Mouse (Mus musculus) hindbrain, embryonic 13.5 days (tissue): ENCODE measurements at regions not wholly inside any gene's neighbourhood (a gene's known extent, or its start where the extent isn't known, plus 50 kb on each side); places are given as distances from the start of the nearest gene placed in this dataset.

Experiments
- ATAC-seq: fragments of 200-750 bp; cut with Nextera tagmentation; 2 replicates; pipeline ENCODE4 v1.8.0; 2017; ENCODE audit warnings: moderate TSS enrichment; ENCODE audit not compliant: low FRiP score
- H3K27ac ChIP-seq: fragments of 300-500 bp; sonication (generic); 2 replicates; pipeline ENCODE4 v1.5.1; 2015; ENCODE audit warnings: inconsistent platforms, mild to moderate bottlenecking, moderate library complexity
- H3K27me3 ChIP-seq: fragments of 300-500 bp; sonication (generic); 2 replicates; pipeline ENCODE4 v1.6.1; 2015; ENCODE audit warnings: mild to moderate bottlenecking, inconsistent platforms
- H3K36me3 ChIP-seq: fragments of 300-500 bp; sonication (generic); 2 replicates; pipeline ENCODE4 v1.6.1; 2015; ENCODE audit warnings: mild to moderate bottlenecking, inconsistent platforms
- H3K4me1 ChIP-seq: fragments of 300-500 bp; sonication (generic); replicated peaks from 2 replicates; pipeline ENCODE4 v1.6.1; 2015; ENCODE audit warnings: inconsistent platforms
- H3K4me2 ChIP-seq: fragments of 300-500 bp; sonication (generic); 2 replicates; pipeline ENCODE4 v1.6.1; 2015; ENCODE audit warnings: inconsistent platforms, mild to moderate bottlenecking, moderate library complexity
- H3K4me3 ChIP-seq: fragments of 300-500 bp; sonication (generic); 2 replicates; pipeline ENCODE4 v1.5.1; 2015; ENCODE audit warnings: mild to moderate bottlenecking, inconsistent platforms
- H3K9ac ChIP-seq: fragments of 300-500 bp; sonication (generic); 2 replicates; pipeline ENCODE4 v1.6.1; 2015; ENCODE audit warnings: mild to moderate bottlenecking, inconsistent platforms
- H3K9me3 ChIP-seq: fragments of 300-500 bp; sonication (generic); 2 replicates; pipeline ENCODE4 v1.6.1; 2016; ENCODE audit warnings: inconsistent platforms
- WGBS: fragments of 180-500 bp; shearing (Covaris S2); methylation state at CpG from one replicate; pipeline ENCODE4 v1.1.7; 2015; 5-methylcytosine and 5-hydroxymethylcytosine counted together

- 88% methylated on average over 9 of the region's 9 CpGs for WGBS
- H3K27me3 ChIP-seq, result no peaks in the 10 kb centered on the region
- no peak overlapping the region for H3K27ac ChIP-seq
- H3K9ac ChIP-seq, result no peak overlapping the region
- no peak overlapping the region for H3K4me3 ChIP-seq
- peaks cover 11% of the 10 kb centered on the region for H3K4me1 ChIP-seq
- no peaks in the 10 kb centered on the region for H3K9me3 ChIP-seq
- H3K36me3 ChIP-seq, result no peaks in the 10 kb centered on the region
- H3K4me2 ChIP-seq, result no peak overlapping the region
- ATAC-seq, result no peak
These were observed 905.7 kb upstream of the Car8 start for GRCm38 (mm10) chr4:9144226-9145215.

- H3K9me3 ChIP-seq, result no peaks in the 10 kb centered on the region
- 87% methylated on average over 3 of the region's 3 CpGs for WGBS
- no peak for ATAC-seq
- no peaks in the 10 kb centered on the region for H3K36me3 ChIP-seq
- no peak overlapping the region for H3K9ac ChIP-seq
- no peaks in the 10 kb centered on the region for H3K27me3 ChIP-seq
- no peak overlapping the region for H3K4me2 ChIP-seq
- H3K4me1 ChIP-seq, result peaks cover 8% of the 10 kb centered on the region
- no peak overlapping the region for H3K27ac ChIP-seq
- no peak overlapping the region for H3K4me3 ChIP-seq
These were observed 904.2 kb upstream of the Car8 start for GRCm38 (mm10) chr4:9143087-9143486.

- Histone ChIP-seq H3K27me3 (no peaks in the 10 kb centered on the region), H3K4me1 (peaks cover 2% of the 10 kb centered on the region; the same call in 1 of the 2 replicates), H3K9ac (no peak overlapping the region), H3K36me3 (no peaks in the 10 kb centered on the region), H3K9me3 (no peaks in the 10 kb centered on the region), H3K4me3 (no peak overlapping the region), H3K4me2 (no peak overlapping the region), H3K27ac (no peak overlapping the region)
- WGBS, result 90% methylated on average over 16 of the region's 16 CpGs
- no peak for ATAC-seq
These were observed 903.3 kb upstream of the Car8 start for GRCm38 (mm10) chr4:9141946-9142683.

- 88% methylated on average over 3 of the region's 3 CpGs for WGBS
- Histone ChIP-seq H3K9ac (no peak overlapping the region), H3K4me3 (no peak overlapping the region), H3K4me2 (no peak overlapping the region), H3K27me3 (no peaks in the 10 kb centered on the region), H3K4me1 (peaks cover 14% of the 10 kb centered on the region), H3K36me3 (no peaks in the 10 kb centered on the region), H3K27ac (no peak overlapping the region), H3K9me3 (no peaks in the 10 kb centered on the region)
- ATAC-seq, result no peak
These were observed 901.9 kb upstream of the Car8 start for GRCm38 (mm10) chr4:9140691-9141090.

- peak overlapping the region; percentile 90 for H3K27ac ChIP-seq
- no peak overlapping the region for H3K4me3 ChIP-seq
- peak overlapping the region; percentile 70 for H3K9ac ChIP-seq
- ATAC-seq, result peak; percentile 19; the same call in 1 of the 2 replicates
- 55% methylated on average over 13 of the region's 13 CpGs for WGBS
- H3K36me3 ChIP-seq, result no peaks in the 10 kb centered on the region
- H3K27me3 ChIP-seq, result no peaks in the 10 kb centered on the region
- H3K4me2 ChIP-seq, result peak overlapping the region; percentile 53
- peaks cover 20% of the 10 kb centered on the region for H3K4me1 ChIP-seq
- no peaks in the 10 kb centered on the region for H3K9me3 ChIP-seq
These were observed 897.8 kb upstream of the Car8 start for GRCm38 (mm10) chr4:9136657-9137056.

GRCm38 (mm10) chr4:9136188-9136569 is 897.3 kb upstream of the Car8 start:
- WGBS, result 8% methylated on average over 10 of the region's 10 CpGs
- peak overlapping the region; percentile 53 for H3K4me2 ChIP-seq

GRCm38 (mm10) chr4:9135481-9136187 is 896.8 kb upstream of the Car8 start:
- Histone ChIP-seq H3K9ac (peak overlapping the region; percentile 70), H3K9me3 (no peaks in the 10 kb centered on the region), H3K4me2 (peak overlapping the region; percentile 53), H3K4me3 (peak overlapping the region; percentile 19; the same call in 1 of the 2 replicates), H3K36me3 (no peaks in the 10 kb centered on the region), H3K4me1 (peaks cover 20% of the 10 kb centered on the region), H3K27me3 (no peaks in the 10 kb centered on the region), H3K27ac (peak overlapping the region; percentile 90)
- 9% methylated on average over 21 of the region's 21 CpGs for WGBS
- ATAC-seq, result peak; percentile 93

More at GRCm38 (mm10) chr4:9136188-9136569, 897.3 kb upstream of the Car8 start:
- Histone ChIP-seq H3K36me3 (no peaks in the 10 kb centered on the region), H3K4me1 (peaks cover 20% of the 10 kb centered on the region), H3K27ac (peak overlapping the region; percentile 90), H3K27me3 (no peaks in the 10 kb centered on the region), H3K4me3 (peak overlapping the region; percentile 19), H3K9me3 (no peaks in the 10 kb centered on the region), H3K9ac (peak overlapping the region; percentile 70)
- ATAC-seq, result peak; percentile 91

- peaks cover 20% of the 10 kb centered on the region for H3K4me1 ChIP-seq
- no peaks in the 10 kb centered on the region for H3K36me3 ChIP-seq
- WGBS, result 80% methylated on average over 2 of the region's 2 CpGs
- H3K4me3 ChIP-seq, result no peak overlapping the region
- H3K9me3 ChIP-seq, result no peaks in the 10 kb centered on the region
- ATAC-seq, result no peak
- no peak overlapping the region for H3K9ac ChIP-seq
- H3K27me3 ChIP-seq, result no peaks in the 10 kb centered on the region
- H3K27ac ChIP-seq, result no peak overlapping the region
- H3K4me2 ChIP-seq, result no peak overlapping the region
These were observed 894.9 kb upstream of the Car8 start for GRCm38 (mm10) chr4:9133695-9134094.

GRCm38 (mm10) chr4:9132982-9133625 is 894.3 kb upstream of the Car8 start:
- H3K4me2 ChIP-seq, result no peak overlapping the region
- H3K27me3 ChIP-seq, result no peaks in the 10 kb centered on the region
- H3K9me3 ChIP-seq, result no peaks in the 10 kb centered on the region
- H3K9ac ChIP-seq, result no peak overlapping the region
- 62% methylated on average over 12 of the region's 12 CpGs for WGBS
- no peak overlapping the region for H3K4me3 ChIP-seq
- H3K27ac ChIP-seq, result no peak overlapping the region
- H3K4me1 ChIP-seq, result peaks cover 20% of the 10 kb centered on the region
- no peaks in the 10 kb centered on the region for H3K36me3 ChIP-seq
- no peak for ATAC-seq

GRCm38 (mm10) chr4:9132356-9132755 is 893.5 kb upstream of the Car8 start:
- Histone ChIP-seq H3K4me2 (no peak overlapping the region), H3K9ac (no peak overlapping the region), H3K9me3 (no peaks in the 10 kb centered on the region), H3K4me1 (peaks cover 20% of the 10 kb centered on the region), H3K4me3 (no peak overlapping the region), H3K27me3 (no peaks in the 10 kb centered on the region), H3K36me3 (no peaks in the 10 kb centered on the region), H3K27ac (no peak overlapping the region)
- ATAC-seq, result no peak
- WGBS, result 87% methylated on average over 6 of the region's 6 CpGs

- Histone ChIP-seq H3K36me3 (no peaks in the 10 kb centered on the region), H3K27ac (no peak overlapping the region), H3K9me3 (no peaks in the 10 kb centered on the region), H3K4me1 (peaks cover 13% of the 10 kb centered on the region), H3K9ac (no peak overlapping the region), H3K27me3 (no peaks in the 10 kb centered on the region), H3K4me3 (no peak overlapping the region), H3K4me2 (no peak overlapping the region)
- no peak for ATAC-seq
- 81% methylated on average over 9 of the region's 9 CpGs for WGBS
These were observed 892.8 kb upstream of the Car8 start for GRCm38 (mm10) chr4:9131610-9132009.
